Mouse (Mus musculus) lung, adult 2 months (tissue): ENCODE measurements around the gene V1ra8.

Experiments used
- CTCF ChIP-seq: fragments of 200-500 bp; IDR thresholded peaks from 2 replicates; pipeline ENCODE4 v1.5.1; 2011; ENCODE audit warnings: mild to moderate bottlenecking, low read length, control low read depth; ENCODE audit not compliant: insufficient read depth
- POLR2A ChIP-seq: fragments of 200-500 bp; IDR thresholded peaks from 2 replicates; pipeline ENCODE4 v1.6.1; 2011; ENCODE audit warnings: low read depth, mild to moderate bottlenecking, control low read depth, low read length, borderline replicate concordance; ENCODE audit errors: extremely low read depth

DNA sequence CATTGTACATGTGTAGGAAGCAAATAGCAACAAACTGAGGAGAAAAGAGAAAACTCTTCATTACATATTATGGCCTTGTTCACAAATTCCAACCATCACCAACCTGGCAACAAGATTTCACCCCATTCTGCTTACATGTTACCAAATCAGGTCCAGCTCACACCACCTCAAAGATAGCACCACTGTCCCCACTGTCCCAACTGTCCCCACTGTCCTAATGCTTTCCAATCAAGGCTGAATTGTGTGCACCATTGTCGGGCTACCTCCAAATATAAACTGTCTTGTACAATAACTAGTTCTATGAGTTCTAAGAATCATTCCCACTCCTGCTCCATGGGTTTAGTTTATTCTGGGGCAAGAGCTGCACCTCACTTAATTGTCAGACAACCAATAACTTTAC is 21.7 kb downstream of the V1ra8 start, which contains the start of gene Vmn1r53:
- TF ChIP-seq POLR2A (no peak), CTCF (no peak)
